Mouse (Mus musculus): ENCODE measurements around the gene Irf3. TPM values are rescaled to one million over a fixed set of nuclear protein-coding genes. Genes with fewer than 3 reads are reported as not detected.

Irf3 gene
- polyA plus RNA-seq, 1 experiment from 2014 or later: 90.9 TPM

GRCm38 (mm10) chr7:44959281-44959680 lies 38.2 kb upstream of the Irf3 start:
- Histone ChIP-seq H3K27me3 (no peaks in the 10 kb centered on the region), H3K4me1 (replicated peaks) (no peaks in the 10 kb centered on the region), H3K36me3 (peaks cover 49% of the 10 kb centered on the region), H3K9me3 (no peaks in the 10 kb centered on the region), H3K4me3 (replicated peaks) (no peak overlapping the region), H3K9ac (replicated peaks) (no peak overlapping the region), H3K4me2 (no peak overlapping the region), H3K27ac (no peak overlapping the region)
- WGBS: 85% methylated on average over 8 of the region's 8 CpGs
- ATAC-seq (ENCODE audit: insufficient number of reproducible peaks, insufficient read depth, low FRiP score, low TSS enrichment, low read depth): no peak

- Histone ChIP-seq H3K4me1 (replicated peaks) (no peaks in the 10 kb centered on the region), H3K4me3 (replicated peaks) (no peak overlapping the region), H3K9me3 (no peaks in the 10 kb centered on the region), H3K36me3 (peaks cover 53% of the 10 kb centered on the region), H3K27ac (no peak overlapping the region), H3K9ac (replicated peaks) (no peak overlapping the region), H3K4me2 (no peak overlapping the region), H3K27me3 (no peaks in the 10 kb centered on the region)
- WGBS: 86% methylated on average over 10 of the region's 10 CpGs
- no peak for ATAC-seq (ENCODE audit: insufficient number of reproducible peaks, insufficient read depth, low FRiP score, low TSS enrichment, low read depth)
Measured at GRCm38 (mm10) chr7:44959874-44960511, 37.5 kb upstream of the Irf3 start.

GRCm38 (mm10) chr7:44960512-44960910 lies 36.9 kb upstream of the Irf3 start:
- Histone ChIP-seq H3K27me3 (no peaks in the 10 kb centered on the region), H3K4me2 (no peak overlapping the region), H3K4me1 (replicated peaks) (no peaks in the 10 kb centered on the region), H3K27ac (no peak overlapping the region), H3K9ac (replicated peaks) (no peak overlapping the region), H3K9me3 (no peaks in the 10 kb centered on the region), H3K36me3 (peaks cover 58% of the 10 kb centered on the region), H3K4me3 (replicated peaks) (no peak overlapping the region)
- WGBS: 92% methylated on average over 13 of the region's 13 CpGs
- no peak for ATAC-seq (ENCODE audit: insufficient number of reproducible peaks, insufficient read depth, low FRiP score, low TSS enrichment, low read depth)

GRCm38 (mm10) chr7:44962337-44962736 lies 35.1 kb upstream of the Irf3 start:
- Histone ChIP-seq H3K36me3 (peaks cover 74% of the 10 kb centered on the region), H3K27ac (no peak overlapping the region), H3K4me2 (no peak overlapping the region), H3K27me3 (no peaks in the 10 kb centered on the region), H3K4me3 (replicated peaks) (no peak overlapping the region), H3K4me1 (replicated peaks) (no peaks in the 10 kb centered on the region), H3K9me3 (no peaks in the 10 kb centered on the region), H3K9ac (replicated peaks) (0 out of 2 replicates have a peak overlapping the region, but pooled peaks have one; percentile 18)
- 67% methylated on average over 8 of the region's 8 CpGs for WGBS
- ATAC-seq (ENCODE audit: insufficient number of reproducible peaks, insufficient read depth, low FRiP score, low TSS enrichment, low read depth): no peak

- no peak for ATAC-seq (ENCODE audit: insufficient number of reproducible peaks, insufficient read depth, low FRiP score, low TSS enrichment, low read depth)
- Histone ChIP-seq H3K36me3 (peaks cover 77% of the 10 kb centered on the region), H3K4me1 (replicated peaks) (no peaks in the 10 kb centered on the region), H3K4me2 (no peak overlapping the region), H3K27ac (no peak overlapping the region), H3K9me3 (no peaks in the 10 kb centered on the region), H3K9ac (replicated peaks) (no peak overlapping the region), H3K4me3 (replicated peaks) (no peak overlapping the region), H3K27me3 (no peaks in the 10 kb centered on the region)
- 87% methylated on average over 5 of the region's 5 CpGs for WGBS
Measured at GRCm38 (mm10) chr7:44962831-44963230, 34.6 kb upstream of the Irf3 start.

- Histone ChIP-seq H3K4me1 (replicated peaks) (peaks cover 4% of the 10 kb centered on the region; the same call in 1 of the 2 replicates), H3K36me3 (peaks cover 72% of the 10 kb centered on the region)
Measured at GRCm38 (mm10) chr7:44964990-44965389, 32.5 kb upstream of the Irf3 start.

GRCm38 (mm10) chr7:44965975-44966374 lies 31.5 kb upstream of the Irf3 start:
- peaks cover 65% of the 10 kb centered on the region for H3K36me3 ChIP-seq
- no peak overlapping the region for H3K4me3 ChIP-seq (replicated peaks)
- ATAC-seq (ENCODE audit: insufficient number of reproducible peaks, insufficient read depth, low FRiP score, low TSS enrichment, low read depth): no peak
- H3K27ac ChIP-seq: no peak overlapping the region
- H3K4me1 ChIP-seq (replicated peaks): peaks cover 7% of the 10 kb centered on the region
- WGBS: 77% methylated on average over 7 of the region's 7 CpGs
- no peaks in the 10 kb centered on the region for H3K27me3 ChIP-seq
- no peaks in the 10 kb centered on the region for H3K9me3 ChIP-seq
- no peak overlapping the region for H3K4me2 ChIP-seq
- H3K9ac ChIP-seq (replicated peaks): no peak overlapping the region

More at GRCm38 (mm10) chr7:44964990-44965389, 32.5 kb upstream of the Irf3 start:
- 96% methylated on average over 13 of the region's 13 CpGs for WGBS
- ATAC-seq (ENCODE audit: insufficient number of reproducible peaks, insufficient read depth, low FRiP score, low TSS enrichment, low read depth): no peak
- no peak overlapping the region for H3K4me2 ChIP-seq
- no peak overlapping the region for H3K4me3 ChIP-seq (replicated peaks)
- no peak overlapping the region for H3K27ac ChIP-seq
- no peaks in the 10 kb centered on the region for H3K9me3 ChIP-seq
- H3K9ac ChIP-seq (replicated peaks): no peak overlapping the region
- H3K27me3 ChIP-seq: no peaks in the 10 kb centered on the region

GRCm38 (mm10) chr7:44966638-44967037 lies 30.8 kb upstream of the Irf3 start:
- no peak for ATAC-seq (ENCODE audit: insufficient number of reproducible peaks, insufficient read depth, low FRiP score, low TSS enrichment, low read depth)
- Histone ChIP-seq H3K4me3 (replicated peaks) (no peak overlapping the region), H3K27me3 (no peaks in the 10 kb centered on the region), H3K4me1 (replicated peaks) (peaks cover 13% of the 10 kb centered on the region), H3K9ac (replicated peaks) (no peak overlapping the region), H3K36me3 (peaks cover 58% of the 10 kb centered on the region), H3K4me2 (no peak overlapping the region), H3K27ac (no peak overlapping the region), H3K9me3 (no peaks in the 10 kb centered on the region)
- WGBS: 74% methylated on average over 15 of the region's 15 CpGs

- ATAC-seq (ENCODE audit: insufficient number of reproducible peaks, insufficient read depth, low FRiP score, low TSS enrichment, low read depth): peak; percentile 94
- Histone ChIP-seq H3K9me3 (no peaks in the 10 kb centered on the region), H3K27me3 (no peaks in the 10 kb centered on the region), H3K4me3 (replicated peaks) (peak overlapping the region; percentile 55), H3K4me1 (replicated peaks) (peaks cover 28% of the 10 kb centered on the region), H3K9ac (replicated peaks) (peak overlapping the region; percentile 72), H3K27ac (peak overlapping the region; percentile 92), H3K36me3 (peaks cover 30% of the 10 kb centered on the region), H3K4me2 (peak overlapping the region; percentile 81)
- WGBS: 0% methylated on average over 36 of the region's 36 CpGs
Measured at GRCm38 (mm10) chr7:44970231-44970691, 27.2 kb upstream of the Irf3 start.

GRCm38 (mm10) chr7:44971142-44971541 lies 26.3 kb upstream of the Irf3 start:
- no peaks in the 10 kb centered on the region for H3K9me3 ChIP-seq
- peak overlapping the region; percentile 72 for H3K9ac ChIP-seq (replicated peaks)
- H3K27me3 ChIP-seq: no peaks in the 10 kb centered on the region
- 76% methylated on average over 7 of the region's 7 CpGs for WGBS
- peaks cover 30% of the 10 kb centered on the region for H3K36me3 ChIP-seq
- H3K4me2 ChIP-seq: peak overlapping the region; percentile 81
- H3K4me1 ChIP-seq (replicated peaks): peaks cover 32% of the 10 kb centered on the region
- ATAC-seq (ENCODE audit: insufficient number of reproducible peaks, insufficient read depth, low FRiP score, low TSS enrichment, low read depth): no peak
- H3K4me3 ChIP-seq (replicated peaks): peak overlapping the region; percentile 55
- peak overlapping the region; percentile 92; the same call in 1 of the 2 replicates for H3K27ac ChIP-seq

GRCm38 (mm10) chr7:44973415-44974130 lies 23.9 kb upstream of the Irf3 start:
- peak overlapping the region; percentile 56 for H3K4me3 ChIP-seq (replicated peaks)
- H3K4me2 ChIP-seq: peak overlapping the region; percentile 80
- ATAC-seq (ENCODE audit: insufficient number of reproducible peaks, insufficient read depth, low FRiP score, low TSS enrichment, low read depth): no peak
- H3K36me3 ChIP-seq: peaks cover 36% of the 10 kb centered on the region
- no peaks in the 10 kb centered on the region for H3K9me3 ChIP-seq
- H3K27me3 ChIP-seq: no peaks in the 10 kb centered on the region
- H3K27ac ChIP-seq: peak overlapping the region; percentile 81
- H3K4me1 ChIP-seq (replicated peaks): peaks cover 32% of the 10 kb centered on the region
- H3K9ac ChIP-seq (replicated peaks): peak overlapping the region; percentile 52
- WGBS: 44% methylated on average over 14 of the region's 14 CpGs

All from limb, embryonic 12.5 days (tissue).